Mouse (Mus musculus): ENCODE results near the gene Pcbd2.

- TF ChIP-seq POLR2A (IDR thresholded peaks at IDR 0.05; ENCODE audit: extremely low read depth, insufficient read depth, low read length) (no peak), CTCF (IDR thresholded peaks at IDR 0.05; ENCODE audit: extremely low read depth, insufficient read depth, low read length) (no peak)
Observed at GRCm38 (mm10) chr13:55704301-55704700, 22.9 kb upstream of the Pcbd2 start.
